Mouse (Mus musculus) heart, adult 2 months (tissue): ENCODE measurements around the gene Fem1a.

Experiments used
- CTCF ChIP-seq: fragments of 200-600 bp; IDR thresholded peaks from 2 replicates; pipeline ENCODE4 v1.8.1; 2022; ENCODE audit warnings: antibody characterized with exemption, mild to moderate bottlenecking, moderate library complexity
- POLR2A ChIP-seq: fragments of 200-500 bp; IDR thresholded peaks from 2 replicates; pipeline ENCODE4 v1.6.1; 2011; ENCODE audit warnings: mild to moderate bottlenecking, low read depth, low read length, control low read depth; ENCODE audit not compliant: insufficient read depth

DNA sequence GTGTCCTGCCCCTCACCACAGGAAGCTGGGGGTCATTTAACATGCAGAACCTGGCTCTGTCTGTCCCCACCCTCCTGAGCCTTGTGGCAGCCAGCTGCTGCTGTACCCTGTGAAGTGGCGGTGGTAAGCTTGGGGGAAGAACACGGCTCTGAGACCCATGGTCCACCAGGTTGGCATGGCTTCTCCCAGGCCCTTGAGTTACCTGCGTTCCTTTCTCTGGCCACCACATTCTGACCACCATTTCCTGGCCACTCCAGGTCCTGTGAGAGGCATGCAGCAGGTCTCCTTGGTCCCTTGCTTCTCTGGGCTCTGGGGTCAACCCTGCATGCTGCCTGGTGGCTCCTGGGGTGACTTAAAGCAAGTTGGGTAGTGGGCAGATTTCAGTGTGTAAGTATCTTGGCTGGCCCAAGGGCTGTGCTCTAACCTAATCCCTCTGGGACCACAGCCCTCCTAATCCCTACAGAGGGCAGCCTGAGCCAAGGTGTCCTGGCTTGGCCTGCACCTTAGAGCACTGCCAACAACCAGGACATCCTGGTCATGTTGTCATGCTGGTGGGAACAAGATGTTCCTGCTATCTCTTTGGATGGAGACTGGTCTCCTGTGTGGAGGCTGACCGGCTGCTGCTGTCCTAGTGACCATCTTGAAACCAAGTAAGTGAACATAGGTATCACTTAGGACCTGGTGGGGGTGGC lies 36.1 kb downstream of the Fem1a start, which contains the start of gene Plin3:
- TF ChIP-seq CTCF (no peak), POLR2A (peak; percentile 33; the same call in 1 of the 2 replicates)
